Mouse (Mus musculus): ENCODE data around the gene Vps8. TPM values are rescaled to one million over a fixed set of nuclear protein-coding genes. Genes with fewer than 3 reads are reported as not detected.

Gene Vps8
- polyA plus RNA-seq, 1 experiment = 9.1 TPM

GRCm38 (mm10) chr16:21519785-21520184 is 96.9 kb downstream of the Vps8 start:
- H3K27me3 ChIP-seq (ENCODE audit: control insufficient read depth, insufficient read depth, insufficient read length) = no peaks in the 10 kb centered on the region
- H3K79me2 ChIP-seq (ENCODE audit: control insufficient read depth, insufficient read depth) = no peaks in the 10 kb centered on the region
- H3K36me3 ChIP-seq (ENCODE audit: control insufficient read depth, insufficient read depth) = peaks cover 7% of the 10 kb centered on the region
- H3ac ChIP-seq (ENCODE audit: control insufficient read depth, insufficient read length, low read depth) = no peak overlapping the region
- H3K79me3 ChIP-seq (ENCODE audit: low read depth) = no peaks in the 10 kb centered on the region
- TF ChIP-seq FOSL1 (IDR thresholded peaks at IDR 0.05; ENCODE audit: insufficient read depth, low read length, poor library complexity, severe bottlenecking) (no peak), MYOD1 (IDR thresholded peaks at IDR 0.05; ENCODE audit: control insufficient read depth, insufficient read length, low read depth) (no peak), MYOG (IDR thresholded peaks at IDR 0.05; ENCODE audit: control insufficient read depth, extremely low read depth, insufficient read length) (no peak), CTCF (IDR thresholded peaks at IDR 0.05; ENCODE audit: control insufficient read depth, insufficient read depth, insufficient read length) (no peak), CEBPB (IDR thresholded peaks at IDR 0.05; ENCODE audit: low read depth) (no peak), MAX (IDR thresholded peaks at IDR 0.05) (no peak), USF1 (IDR thresholded peaks at IDR 0.05; ENCODE audit: low read depth) (no peak)
- H3K4me3 ChIP-seq (ENCODE audit: insufficient read depth, poor library complexity, severe bottlenecking) = no peak overlapping the region

- Histone ChIP-seq H3K36me3 (ENCODE audit: control insufficient read depth, insufficient read depth) (peaks cover 4% of the 10 kb centered on the region), H3K27me3 (ENCODE audit: control insufficient read depth, insufficient read depth, insufficient read length) (no peaks in the 10 kb centered on the region)
- no peak for TF ChIP-seq MAX (IDR thresholded peaks at IDR 0.05)
- no peak for TF ChIP-seq USF1 (IDR thresholded peaks at IDR 0.05; ENCODE audit: low read depth)
- TF ChIP-seq MYOD1 (IDR thresholded peaks at IDR 0.05; ENCODE audit: control insufficient read depth, insufficient read length, low read depth) = no peak
Measured at GRCm38 (mm10) chr16:21523738-21524137, 100.8 kb downstream of the Vps8 start.

GRCm38 (mm10) chr16:21525376-21525775 is 102.5 kb downstream of the Vps8 start:
- H3ac ChIP-seq (ENCODE audit: control insufficient read depth, insufficient read length, low read depth) = no peak overlapping the region
- H3K4me3 ChIP-seq (ENCODE audit: insufficient read depth, poor library complexity, severe bottlenecking) = no peak overlapping the region
- no peaks in the 10 kb centered on the region for H3K79me2 ChIP-seq (ENCODE audit: control insufficient read depth, insufficient read depth)
- peaks cover 4% of the 10 kb centered on the region for H3K36me3 ChIP-seq (ENCODE audit: control insufficient read depth, insufficient read depth)
- TF ChIP-seq MYOD1 (IDR thresholded peaks at IDR 0.05; ENCODE audit: control insufficient read depth, insufficient read length, low read depth) = no peak
- no peak for TF ChIP-seq FOSL1 (IDR thresholded peaks at IDR 0.05; ENCODE audit: insufficient read depth, low read length, poor library complexity, severe bottlenecking)
- no peak for TF ChIP-seq CEBPB (IDR thresholded peaks at IDR 0.05; ENCODE audit: low read depth)
- no peak for TF ChIP-seq MYOG (IDR thresholded peaks at IDR 0.05; ENCODE audit: control insufficient read depth, extremely low read depth, insufficient read length)
- no peak for TF ChIP-seq MAX (IDR thresholded peaks at IDR 0.05)
- TF ChIP-seq USF1 (IDR thresholded peaks at IDR 0.05; ENCODE audit: low read depth) = no peak
- TF ChIP-seq CTCF (IDR thresholded peaks at IDR 0.05; ENCODE audit: control insufficient read depth, insufficient read depth, insufficient read length) = no peak
- H3K79me3 ChIP-seq (ENCODE audit: low read depth) = no peaks in the 10 kb centered on the region
- H3K27me3 ChIP-seq (ENCODE audit: control insufficient read depth, insufficient read depth, insufficient read length) = no peaks in the 10 kb centered on the region

More at GRCm38 (mm10) chr16:21523738-21524137, 100.8 kb downstream of the Vps8 start:
- Histone ChIP-seq H3ac (ENCODE audit: control insufficient read depth, insufficient read length, low read depth) (no peak overlapping the region), H3K79me2 (ENCODE audit: control insufficient read depth, insufficient read depth) (no peaks in the 10 kb centered on the region), H3K79me3 (ENCODE audit: low read depth) (no peaks in the 10 kb centered on the region), H3K4me3 (ENCODE audit: insufficient read depth, poor library complexity, severe bottlenecking) (no peak overlapping the region)

- no peak overlapping the region for H3ac ChIP-seq (ENCODE audit: control insufficient read depth, insufficient read length, low read depth)
- peaks cover 4% of the 10 kb centered on the region for H3K36me3 ChIP-seq (ENCODE audit: control insufficient read depth, insufficient read depth)
- H3K4me3 ChIP-seq (ENCODE audit: insufficient read depth, poor library complexity, severe bottlenecking) = no peak overlapping the region
- no peaks in the 10 kb centered on the region for H3K79me2 ChIP-seq (ENCODE audit: control insufficient read depth, insufficient read depth)
- no peaks in the 10 kb centered on the region for H3K27me3 ChIP-seq (ENCODE audit: control insufficient read depth, insufficient read depth, insufficient read length)
- TF ChIP-seq MYOD1 (IDR thresholded peaks at IDR 0.05; ENCODE audit: control insufficient read depth, insufficient read length, low read depth) (no peak), MAX (IDR thresholded peaks at IDR 0.05) (no peak), CTCF (IDR thresholded peaks at IDR 0.05; ENCODE audit: control insufficient read depth, insufficient read depth, insufficient read length) (no peak), FOSL1 (IDR thresholded peaks at IDR 0.05; ENCODE audit: insufficient read depth, low read length, poor library complexity, severe bottlenecking) (no peak), USF1 (IDR thresholded peaks at IDR 0.05; ENCODE audit: low read depth) (no peak), CEBPB (IDR thresholded peaks at IDR 0.05; ENCODE audit: low read depth) (no peak)
- no peaks in the 10 kb centered on the region for H3K79me3 ChIP-seq (ENCODE audit: low read depth)
Measured at GRCm38 (mm10) chr16:21527271-21528007, 104.5 kb downstream of the Vps8 start.

- H3K79me2 ChIP-seq (ENCODE audit: control insufficient read depth, insufficient read depth) = no peaks in the 10 kb centered on the region
- TF ChIP-seq MYOD1 (IDR thresholded peaks at IDR 0.05; ENCODE audit: control insufficient read depth, insufficient read length, low read depth) (no peak), CTCF (IDR thresholded peaks at IDR 0.05; ENCODE audit: control insufficient read depth, insufficient read depth, insufficient read length) (no peak), FOSL1 (IDR thresholded peaks at IDR 0.05; ENCODE audit: insufficient read depth, low read length, poor library complexity, severe bottlenecking) (no peak), CEBPB (IDR thresholded peaks at IDR 0.05; ENCODE audit: low read depth) (no peak), MYOG (IDR thresholded peaks at IDR 0.05; ENCODE audit: control insufficient read depth, extremely low read depth, insufficient read length) (no peak), USF1 (IDR thresholded peaks at IDR 0.05; ENCODE audit: low read depth) (no peak), MAX (IDR thresholded peaks at IDR 0.05) (no peak)
- no peak overlapping the region for H3ac ChIP-seq (ENCODE audit: control insufficient read depth, insufficient read length, low read depth)
- no peaks in the 10 kb centered on the region for H3K27me3 ChIP-seq (ENCODE audit: control insufficient read depth, insufficient read depth, insufficient read length)
- H3K4me3 ChIP-seq (ENCODE audit: insufficient read depth, poor library complexity, severe bottlenecking) = no peak overlapping the region
- peaks cover 6% of the 10 kb centered on the region for H3K36me3 ChIP-seq (ENCODE audit: control insufficient read depth, insufficient read depth)
- no peaks in the 10 kb centered on the region for H3K79me3 ChIP-seq (ENCODE audit: low read depth)
Measured at GRCm38 (mm10) chr16:21533503-21533902, 110.6 kb downstream of the Vps8 start.

Measured in C2C12 (cell line).